Mouse (Mus musculus): ENCODE measurements at regions not wholly inside any gene's neighbourhood (a gene's known extent, or its start where the extent isn't known, plus 50 kb on each side); places are given as distances from the start of the nearest gene placed in this dataset.

- no peak for TF ChIP-seq CTCF (IDR thresholded peaks at IDR 0.05; ENCODE audit: low read depth, low read length)
- TF ChIP-seq POLR2A (IDR thresholded peaks at IDR 0.05; ENCODE audit: extremely low read depth, insufficient read depth, low read length): no peak
- Histone ChIP-seq H3K9ac (ENCODE audit: low read depth, low read length) (no peak overlapping the region), H3K36me3 (ENCODE audit: control insufficient read depth, insufficient read depth, low read length) (no peaks in the 10 kb centered on the region), H3K27me3 (ENCODE audit: control insufficient read depth, insufficient read depth, low read length) (no peaks in the 10 kb centered on the region), H3K27ac (replicated peaks; ENCODE audit: insufficient read depth, low read depth, low read length) (no peak overlapping the region), H3K4me1 (ENCODE audit: control insufficient read depth, insufficient read depth, low read length) (no peaks in the 10 kb centered on the region), H3K4me3 (ENCODE audit: insufficient read depth, low read depth, low read length) (no peak overlapping the region), H3K79me2 (ENCODE audit: control insufficient read depth, insufficient read depth, low read length) (no peaks in the 10 kb centered on the region)
- WGBS: 22% methylated on average over 5 of the region's 5 CpGs
- no peak for DNase-seq (ENCODE audit: extremely low read depth, low read depth, low spot score)
These were observed 164.4 kb upstream of the Rapgef5 start for GRCm38 (mm10) chr12:117351900-117352299.

- H3K4me3 ChIP-seq (ENCODE audit: insufficient read depth, low read depth, low read length): no peak overlapping the region
- H3K9ac ChIP-seq (ENCODE audit: low read depth, low read length): no peak overlapping the region
- H3K4me1 ChIP-seq (ENCODE audit: control insufficient read depth, insufficient read depth, low read length): no peaks in the 10 kb centered on the region
- no peaks in the 10 kb centered on the region for H3K36me3 ChIP-seq (ENCODE audit: control insufficient read depth, insufficient read depth, low read length)
- WGBS: 71% methylated on average over 3 of the region's 3 CpGs
- H3K79me2 ChIP-seq (ENCODE audit: control insufficient read depth, insufficient read depth, low read length): no peaks in the 10 kb centered on the region
- no peaks in the 10 kb centered on the region for H3K27me3 ChIP-seq (ENCODE audit: control insufficient read depth, insufficient read depth, low read length)
- TF ChIP-seq CTCF (IDR thresholded peaks at IDR 0.05; ENCODE audit: low read depth, low read length) (no peak), POLR2A (IDR thresholded peaks at IDR 0.05; ENCODE audit: extremely low read depth, insufficient read depth, low read length) (no peak)
- no peak overlapping the region for H3K27ac ChIP-seq (replicated peaks; ENCODE audit: insufficient read depth, low read depth, low read length)
- no peak for DNase-seq (ENCODE audit: extremely low read depth, low read depth, low spot score)
These were observed 163.8 kb upstream of the Rapgef5 start for GRCm38 (mm10) chr12:117352511-117352910.

GRCm38 (mm10) chr12:117352938-117353337, 163.3 kb upstream of the Rapgef5 start:
- H3K27me3 ChIP-seq (ENCODE audit: control insufficient read depth, insufficient read depth, low read length): no peaks in the 10 kb centered on the region
- H3K36me3 ChIP-seq (ENCODE audit: control insufficient read depth, insufficient read depth, low read length): no peaks in the 10 kb centered on the region
- no peaks in the 10 kb centered on the region for H3K79me2 ChIP-seq (ENCODE audit: control insufficient read depth, insufficient read depth, low read length)
- no peak overlapping the region for H3K27ac ChIP-seq (replicated peaks; ENCODE audit: insufficient read depth, low read depth, low read length)
- peak; percentile 8 for DNase-seq (ENCODE audit: extremely low read depth, low read depth, low spot score)
- TF ChIP-seq CTCF (IDR thresholded peaks at IDR 0.05; ENCODE audit: low read depth, low read length) (peak; percentile 25; the same call in 1 of the 2 replicates), POLR2A (IDR thresholded peaks at IDR 0.05; ENCODE audit: extremely low read depth, insufficient read depth, low read length) (no peak)
- H3K9ac ChIP-seq (ENCODE audit: low read depth, low read length): no peak overlapping the region
- H3K4me1 ChIP-seq (ENCODE audit: control insufficient read depth, insufficient read depth, low read length): no peaks in the 10 kb centered on the region
- no peak overlapping the region for H3K4me3 ChIP-seq (ENCODE audit: insufficient read depth, low read depth, low read length)

- DNase-seq (ENCODE audit: extremely low read depth, low read depth, low spot score): no peak
- TF ChIP-seq POLR2A (IDR thresholded peaks at IDR 0.05; ENCODE audit: extremely low read depth, insufficient read depth, low read length) (no peak), CTCF (IDR thresholded peaks at IDR 0.05; ENCODE audit: low read depth, low read length) (no peak)
- H3K27me3 ChIP-seq (ENCODE audit: control insufficient read depth, insufficient read depth, low read length): no peaks in the 10 kb centered on the region
- H3K27ac ChIP-seq (replicated peaks; ENCODE audit: insufficient read depth, low read depth, low read length): no peak overlapping the region
- no peak overlapping the region for H3K9ac ChIP-seq (ENCODE audit: low read depth, low read length)
- H3K79me2 ChIP-seq (ENCODE audit: control insufficient read depth, insufficient read depth, low read length): no peaks in the 10 kb centered on the region
- WGBS: 87% methylated on average over 2 of the region's 2 CpGs
- H3K4me1 ChIP-seq (ENCODE audit: control insufficient read depth, insufficient read depth, low read length): no peaks in the 10 kb centered on the region
- no peak overlapping the region for H3K4me3 ChIP-seq (ENCODE audit: insufficient read depth, low read depth, low read length)
- no peaks in the 10 kb centered on the region for H3K36me3 ChIP-seq (ENCODE audit: control insufficient read depth, insufficient read depth, low read length)
These were observed 158.5 kb upstream of the Rapgef5 start for GRCm38 (mm10) chr12:117357811-117358210.

- WGBS: 93% methylated on average over 3 of the region's 3 CpGs
- no peak for DNase-seq (ENCODE audit: extremely low read depth, low read depth, low spot score)
- no peak overlapping the region for H3K27ac ChIP-seq (replicated peaks; ENCODE audit: insufficient read depth, low read depth, low read length)
- no peak for TF ChIP-seq CTCF (IDR thresholded peaks at IDR 0.05; ENCODE audit: low read depth, low read length)
- no peak for TF ChIP-seq POLR2A (IDR thresholded peaks at IDR 0.05; ENCODE audit: extremely low read depth, insufficient read depth, low read length)
- no peaks in the 10 kb centered on the region for H3K27me3 ChIP-seq (ENCODE audit: control insufficient read depth, insufficient read depth, low read length)
- no peak overlapping the region for H3K4me3 ChIP-seq (ENCODE audit: insufficient read depth, low read depth, low read length)
- H3K79me2 ChIP-seq (ENCODE audit: control insufficient read depth, insufficient read depth, low read length): no peaks in the 10 kb centered on the region
- no peaks in the 10 kb centered on the region for H3K36me3 ChIP-seq (ENCODE audit: control insufficient read depth, insufficient read depth, low read length)
- no peak overlapping the region for H3K9ac ChIP-seq (ENCODE audit: low read depth, low read length)
- no peaks in the 10 kb centered on the region for H3K4me1 ChIP-seq (ENCODE audit: control insufficient read depth, insufficient read depth, low read length)
These were observed 157.4 kb upstream of the Rapgef5 start for GRCm38 (mm10) chr12:117358891-117359290.

GRCm38 (mm10) chr12:117360215-117360614, 156.1 kb upstream of the Rapgef5 start:
- Histone ChIP-seq H3K27me3 (ENCODE audit: control insufficient read depth, insufficient read depth, low read length) (no peaks in the 10 kb centered on the region), H3K9ac (ENCODE audit: low read depth, low read length) (no peak overlapping the region), H3K79me2 (ENCODE audit: control insufficient read depth, insufficient read depth, low read length) (no peaks in the 10 kb centered on the region), H3K4me3 (ENCODE audit: insufficient read depth, low read depth, low read length) (no peak overlapping the region), H3K36me3 (ENCODE audit: control insufficient read depth, insufficient read depth, low read length) (no peaks in the 10 kb centered on the region), H3K4me1 (ENCODE audit: control insufficient read depth, insufficient read depth, low read length) (no peaks in the 10 kb centered on the region), H3K27ac (replicated peaks; ENCODE audit: insufficient read depth, low read depth, low read length) (no peak overlapping the region)
- WGBS: 86% methylated on average over 4 of the region's 4 CpGs
- TF ChIP-seq POLR2A (IDR thresholded peaks at IDR 0.05; ENCODE audit: extremely low read depth, insufficient read depth, low read length): no peak
- TF ChIP-seq CTCF (IDR thresholded peaks at IDR 0.05; ENCODE audit: low read depth, low read length): no peak
- DNase-seq (ENCODE audit: extremely low read depth, low read depth, low spot score): no peak
